Comparison of ENCODE assay signal across 29 mouse cellular contexts in genomic region chr2:107813206-107813605, GRCm38 (mm10).
A peak's percentile ranks its signal among the peaks of the same experiment; 100 is the strongest.
DNase-seq lines count a peak whose midpoint lies in the region; ATAC-seq and TF ChIP-seq lines count a peak whose summit lies in the region.
"Had no signal": no experiment of that assay in that cellular context is flagged by ENCODE, and none has a peak within 500 bp of the region (broad histone marks: within the 10 kb centered on the region; RNA-seq: fewer than 3 reads in every experiment).

No protein-coding gene starts in this region.

- no peak overlapping the region for H3K4me2 ChIP-seq in forebrain, postnatal 0 days (ENCODE audit: low read depth)
- no peak overlapping the region for H3K4me2 ChIP-seq in forebrain, embryonic 13.5 days
- H3K4me2 ChIP-seq in midbrain, embryonic 13.5 days (replicated peaks): no peak overlapping the region
- H3K4me2 ChIP-seq: embryonic facial prominence, embryonic 13.5 days; forebrain, embryonic 15.5 days; heart, embryonic 13.5 days; hindbrain, embryonic 14.5 days had no signal

- no peaks in the 10 kb centered on the region for H3K4me1 ChIP-seq in forebrain, postnatal 0 days (ENCODE audit: insufficient read depth)
- H3K4me1 ChIP-seq in forebrain, embryonic 13.5 days: no peaks in the 10 kb centered on the region
- H3K4me1 ChIP-seq in midbrain, embryonic 13.5 days (replicated peaks): 0 out of 2 replicates have a peak, but pooled peaks cover 3% of the 10 kb centered on the region
- H3K4me1 ChIP-seq: embryonic facial prominence, embryonic 13.5 days; forebrain, embryonic 15.5 days; heart, embryonic 10.5 days; heart, embryonic 13.5 days had no signal

- no peak for TF ChIP-seq CTCF in forebrain, postnatal 0 days (IDR thresholded peaks at IDR 0.05; ENCODE audit: low read depth)
- TF ChIP-seq CTCF in brain, embryonic 14.5 days (IDR thresholded peaks at IDR 0.05; ENCODE audit: borderline replicate concordance, extremely low read depth, insufficient read depth, insufficient read length): no peak

- DNase-seq in embryo, embryonic 10.5 days (ENCODE audit: low spot score): peak; percentile 3
- DNase-seq in embryo, embryonic 11 days: no peak
- peak; percentile 4 for DNase-seq in forebrain, postnatal 0 days
- peak; percentile 36 for DNase-seq in brain, embryonic 14.5 days (ENCODE audit: low read depth)
- DNase-seq in retina, embryonic 14.5 days (ENCODE audit: low spot score): peak; percentile 61
- DNase-seq in urinary bladder, adult 18-20 months (ENCODE audit: low spot score in 2 of 2): no peak
- DNase-seq: adrenal gland, postnatal 10 days; adrenal gland, postnatal 36 days; cerebellum, adult 11-12 months; cerebellum, adult 8-10 months; cerebellum, postnatal 10 days; cerebellum, postnatal 36 days; gastrocnemius, adult 2 months; gastrocnemius, postnatal 14 days; heart, adult 18-20 months; heart, postnatal 14 days; heart, postnatal 4 days had no signal

- no peaks in the 10 kb centered on the region for H3K36me3 ChIP-seq in forebrain, postnatal 0 days (ENCODE audit: insufficient read depth)
- no peaks in the 10 kb centered on the region for H3K36me3 ChIP-seq in forebrain, embryonic 13.5 days (ENCODE audit: poor library complexity, severe bottlenecking)
- H3K36me3 ChIP-seq in midbrain, embryonic 13.5 days: no peaks in the 10 kb centered on the region
- H3K36me3 ChIP-seq: embryonic facial prominence, embryonic 13.5 days; forebrain, embryonic 10.5 days; forebrain, embryonic 15.5 days; heart, embryonic 10.5 days; heart, embryonic 13.5 days had no signal

- TF ChIP-seq POLR2A in brain, embryonic 14.5 days (IDR thresholded peaks at IDR 0.05; ENCODE audit: borderline replicate concordance, extremely low read depth, insufficient read depth, insufficient read length, poor library complexity, severe bottlenecking): no peak

- H3K27me3 ChIP-seq in forebrain, postnatal 0 days (ENCODE audit: insufficient read depth, low read length): no peaks in the 10 kb centered on the region
- H3K27me3 ChIP-seq in forebrain, embryonic 13.5 days: no peaks in the 10 kb centered on the region
- no peaks in the 10 kb centered on the region for H3K27me3 ChIP-seq in midbrain, embryonic 13.5 days
- H3K27me3 ChIP-seq: embryonic facial prominence, embryonic 13.5 days; forebrain, embryonic 15.5 days; heart, embryonic 13.5 days had no signal

- no peak overlapping the region for H3K27ac ChIP-seq in forebrain, postnatal 0 days (ENCODE audit: low read depth, low read length)
- no peak overlapping the region for H3K27ac ChIP-seq in forebrain, embryonic 13.5 days
- no peak overlapping the region for H3K27ac ChIP-seq in midbrain, embryonic 13.5 days
- H3K27ac ChIP-seq: embryonic facial prominence, embryonic 13.5 days; forebrain, embryonic 10.5 days; gastrocnemius, adult 2 months; heart, embryonic 10.5 days; heart, embryonic 13.5 days; hindbrain, embryonic 14.5 days; hindbrain, postnatal 0 days had no signal

- no peak overlapping the region for H3K4me3 ChIP-seq in forebrain, postnatal 0 days (ENCODE audit: low read depth, low read length)
- no peak overlapping the region for H3K4me3 ChIP-seq in forebrain, embryonic 13.5 days
- no peak overlapping the region for H3K4me3 ChIP-seq in midbrain, embryonic 13.5 days (replicated peaks)
- H3K4me3 ChIP-seq: embryonic facial prominence, embryonic 13.5 days; forebrain, embryonic 10.5 days; forebrain, embryonic 15.5 days; gastrocnemius, adult 2 months; heart, embryonic 10.5 days; heart, embryonic 13.5 days had no signal

- WGBS in forebrain, postnatal 0 days: 15% methylated on average over 3 of the region's 3 CpGs
- WGBS in forebrain, embryonic 13.5 days: 15% methylated on average over 3 of the region's 3 CpGs
- 42% methylated on average over 3 of the region's 3 CpGs for WGBS in midbrain, embryonic 13.5 days

- H3K9me3 ChIP-seq in forebrain, postnatal 0 days (ENCODE audit: low read length): no peaks in the 10 kb centered on the region
- H3K9me3 ChIP-seq in forebrain, embryonic 13.5 days (replicated peaks): no peaks in the 10 kb centered on the region
- H3K9me3 ChIP-seq in midbrain, embryonic 13.5 days: no peaks in the 10 kb centered on the region
- H3K9me3 ChIP-seq: embryonic facial prominence, embryonic 13.5 days; forebrain, embryonic 10.5 days; forebrain, embryonic 15.5 days; heart, embryonic 10.5 days; heart, embryonic 13.5 days had no signal

- H3K9ac ChIP-seq in forebrain, postnatal 0 days: no peak overlapping the region
- H3K9ac ChIP-seq in forebrain, embryonic 13.5 days: no peak overlapping the region
- H3K9ac ChIP-seq in midbrain, embryonic 13.5 days (replicated peaks): no peak overlapping the region
- H3K9ac ChIP-seq: embryonic facial prominence, embryonic 13.5 days; forebrain, embryonic 15.5 days; heart, embryonic 13.5 days; hindbrain, embryonic 14.5 days had no signal

- peak; percentile 25; the same call in 1 of the 2 replicates for ATAC-seq in forebrain, postnatal 0 days
- no peak for ATAC-seq in forebrain, embryonic 13.5 days
- ATAC-seq in midbrain, embryonic 13.5 days: no peak
- ATAC-seq: forebrain, embryonic 15.5 days; hindbrain, postnatal 0 days; inflammation-experienced regulatory T-cells, adult 6 months; intestine, embryonic 16.5 days; Patski had no signal

Comparison
In these comparisons a context has a peak if more than half of its experiments do, and no peak if none do; other contexts are left out.
1. DNase-seq: peak in embryo, embryonic 10.5 days (single experiment), forebrain, postnatal 0 days (single experiment), brain, embryonic 14.5 days (single experiment) and retina, embryonic 14.5 days (single experiment); none in embryo, embryonic 11 days (single experiment) and urinary bladder, adult 18-20 months (0 of 2).